Mouse (Mus musculus) lung, postnatal 36 days (tissue): ENCODE data around the gene Dcakd.

Source experiments
- DNase-seq: peaks from one replicate; pipeline ENCODE4 v3.0.0; 2022; ENCODE audit warnings: mixed read lengths

Gene Dcakd

GRCm38 (mm10) chr11:103005254-103005981 lies 22.7 kb downstream of the Dcakd start:
- DNase-seq, result no peak

- no peak for DNase-seq
Measured at GRCm38 (mm10) chr11:103004852-103005251, 23.3 kb downstream of the Dcakd start.

GRCm38 (mm10) chr11:103003210-103003609 lies 24.9 kb downstream of the Dcakd start:
- peak; percentile 92 for DNase-seq

GRCm38 (mm10) chr11:103001063-103001462 lies 27.1 kb downstream of the Dcakd start:
- no peak for DNase-seq

GRCm38 (mm10) chr11:103000111-103000510 lies 28.0 kb downstream of the Dcakd start:
- no peak for DNase-seq

- DNase-seq, result no peak
Measured at GRCm38 (mm10) chr11:102999317-102999970, 28.7 kb downstream of the Dcakd start.

GRCm38 (mm10) chr11:102998577-102999316 lies 29.4 kb downstream of the Dcakd start:
- peak; percentile 35 for DNase-seq

- DNase-seq, result no peak
Measured at GRCm38 (mm10) chr11:102998254-102998576, 29.9 kb downstream of the Dcakd start.

GRCm38 (mm10) chr11:102996991-102997770 lies 31.0 kb downstream of the Dcakd start:
- no peak for DNase-seq

- no peak for DNase-seq
Measured at GRCm38 (mm10) chr11:102996385-102996784, 31.7 kb downstream of the Dcakd start.

GRCm38 (mm10) chr11:102994952-102995351 lies 33.2 kb downstream of the Dcakd start:
- DNase-seq, result no peak

- no peak for DNase-seq
Measured at GRCm38 (mm10) chr11:102993420-102994029, 34.6 kb downstream of the Dcakd start.

- peak; percentile 85 for DNase-seq
Measured at GRCm38 (mm10) chr11:102992940-102993339, 35.2 kb downstream of the Dcakd start.

GRCm38 (mm10) chr11:102991681-102992080 lies 36.5 kb downstream of the Dcakd start:
- no peak for DNase-seq

- no peak for DNase-seq
Measured at GRCm38 (mm10) chr11:102990152-102990663, 37.9 kb downstream of the Dcakd start.

GRCm38 (mm10) chr11:102989641-102990151 lies 38.4 kb downstream of the Dcakd start:
- DNase-seq, result no peak

- no peak for DNase-seq
Measured at GRCm38 (mm10) chr11:102985160-102985559, 43.0 kb downstream of the Dcakd start.

- DNase-seq, result no peak
Measured at GRCm38 (mm10) chr11:102984615-102985014, 43.5 kb downstream of the Dcakd start.

GRCm38 (mm10) chr11:102984086-102984485 lies 44.0 kb downstream of the Dcakd start:
- DNase-seq, result no peak

- DNase-seq, result no peak
Measured at GRCm38 (mm10) chr11:102981151-102981890, 46.8 kb downstream of the Dcakd start.

GRCm38 (mm10) chr11:102978052-102978666 lies 50.0 kb downstream of the Dcakd start:
- DNase-seq, result peak; percentile 52
